Comparison of ENCODE assay signal across 20 mouse cellular contexts in the genomic region with DNA sequence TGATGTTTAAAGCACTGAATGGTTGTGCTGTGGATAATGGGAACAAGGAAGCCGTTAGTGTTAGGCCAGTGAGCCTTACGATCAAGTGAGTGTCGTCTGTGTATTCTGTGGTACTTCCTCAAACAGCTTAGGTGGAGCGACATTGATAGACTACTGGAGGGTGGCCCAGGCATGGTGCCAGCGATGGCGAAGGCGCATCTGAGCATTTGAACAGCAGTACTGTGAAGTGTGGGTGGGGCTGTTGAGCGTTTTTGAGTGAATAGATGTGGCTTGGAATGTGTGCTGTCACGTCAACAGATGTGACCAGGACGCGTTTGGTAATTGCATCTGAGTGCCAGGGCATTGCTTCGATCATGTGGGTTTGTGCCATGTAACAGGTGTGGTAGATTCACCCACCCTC.
"Had no signal": no experiment of that assay in that cellular context is flagged by ENCODE, and none has a peak within 500 bp of the region (broad histone marks: within the 10 kb centered on the region; RNA-seq: fewer than 3 reads in every experiment).

No protein-coding gene starts in this region.

- ATAC-seq: liver, embryonic 12.5 days; midbrain, embryonic 13.5 days had no signal

- H3K4me3 ChIP-seq: left cerebral cortex, adult 2 months; limb, embryonic 12.5 days; liver, embryonic 12.5 days; liver, embryonic 15.5 days; lung, embryonic 15.5 days; midbrain, embryonic 13.5 days had no signal

- H3K4me2 ChIP-seq: limb, embryonic 12.5 days; liver, embryonic 12.5 days; liver, embryonic 15.5 days; lung, embryonic 15.5 days; midbrain, embryonic 13.5 days had no signal

- H3K9ac ChIP-seq: limb, embryonic 12.5 days; liver, embryonic 12.5 days; liver, embryonic 15.5 days; lung, embryonic 15.5 days; midbrain, embryonic 13.5 days had no signal

- H3K27me3 ChIP-seq: limb, embryonic 12.5 days; liver, embryonic 12.5 days; liver, embryonic 15.5 days; lung, embryonic 15.5 days; midbrain, embryonic 13.5 days had no signal

- H3K9me3 ChIP-seq: limb, embryonic 12.5 days; liver, embryonic 12.5 days; liver, embryonic 15.5 days; lung, embryonic 15.5 days; midbrain, embryonic 13.5 days had no signal

- H3K27ac ChIP-seq: left cerebral cortex, adult 2 months; limb, embryonic 12.5 days; liver, embryonic 12.5 days; liver, embryonic 15.5 days; lung, embryonic 15.5 days; midbrain, embryonic 13.5 days; stomach, postnatal 0 days had no signal

- DNase-seq: kidney, adult 2 months; kidney, postnatal 10 days; kidney, postnatal 36 days; layer of hippocampus, postnatal 36 days; liver; lung, adult 18-20 months; lung, postnatal 14 days; lung, postnatal 4 days; right cerebral cortex, postnatal 14 days; right cerebral cortex, postnatal 4 days; thymus, adult 2 months; thymus, postnatal 14 days; thymus, postnatal 4 days had no signal
